Mouse (Mus musculus): ENCODE results near the gene Col4a4.

The Col4a4 gene

DNA sequence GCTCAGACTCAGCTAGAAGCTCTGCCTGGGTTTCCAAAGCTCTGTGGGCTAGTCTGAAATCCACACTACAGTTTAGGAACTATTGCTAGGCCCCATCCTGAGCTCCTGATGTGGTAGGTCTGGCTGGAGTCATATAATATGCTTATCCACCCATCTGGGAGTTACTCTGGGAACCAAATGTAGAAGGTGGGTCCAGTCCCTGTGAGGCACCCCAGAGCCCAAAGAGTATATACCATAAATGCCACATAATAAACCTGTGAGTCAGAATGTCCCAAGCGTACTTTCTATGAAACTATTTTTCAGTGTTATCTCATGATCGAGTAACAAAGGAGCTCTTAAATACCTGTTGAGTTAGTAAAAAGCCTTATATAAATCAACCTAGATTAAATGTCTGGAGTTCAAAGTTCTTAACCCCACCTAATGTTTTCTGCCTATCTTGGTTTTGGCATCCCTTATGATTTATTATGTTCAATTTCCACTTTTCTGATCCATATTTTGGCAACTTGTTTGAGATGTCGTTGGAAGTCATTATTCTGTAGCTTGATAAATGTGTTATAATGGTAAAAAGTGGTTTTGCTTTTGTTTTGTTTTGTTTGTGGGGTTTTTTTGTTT is 172.1 kb downstream of the Col4a4 start:
- DNase-seq (ENCODE audit: low read depth, low spot score) = no peak

DNA sequence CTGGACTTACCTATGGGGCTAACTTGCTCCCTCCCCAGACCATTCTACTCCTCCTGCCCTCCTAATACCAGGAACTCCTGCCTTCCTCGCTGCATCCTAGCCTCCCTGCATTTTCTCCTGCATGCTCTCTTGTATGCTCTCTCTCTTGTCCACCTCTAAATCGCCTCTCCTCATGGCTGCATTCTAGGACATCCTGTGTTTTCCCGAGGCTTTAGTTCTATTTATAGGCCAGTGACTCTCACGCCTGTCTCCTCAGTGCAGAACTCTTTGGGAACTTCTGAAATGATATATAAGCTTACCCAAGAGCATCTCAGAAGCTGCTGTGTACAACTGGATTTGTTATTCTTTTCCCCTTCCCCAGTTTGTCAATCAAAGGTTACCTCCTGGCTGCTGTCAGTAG is 174.6 kb downstream of the Col4a4 start:
- no peak for DNase-seq (ENCODE audit: low read depth, low spot score)

DNA sequence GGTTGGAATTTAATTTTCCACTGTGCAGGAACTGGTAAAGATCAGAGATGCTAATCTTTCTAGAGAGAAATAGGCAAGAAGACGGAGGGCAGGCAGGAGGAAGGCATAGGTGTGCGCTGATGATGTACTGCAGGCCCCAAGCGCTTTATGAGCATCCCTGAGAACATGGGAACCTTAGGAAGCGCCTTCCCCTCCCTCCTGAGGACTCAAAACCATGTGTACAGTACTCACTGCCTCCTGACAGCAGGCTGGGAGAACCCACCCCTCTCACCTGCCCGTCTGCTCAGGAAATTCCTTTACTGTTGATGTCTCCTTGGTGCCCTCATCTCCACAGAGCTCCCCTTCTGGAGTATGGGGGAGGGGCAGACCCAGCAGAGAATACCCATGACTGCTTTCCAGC is 175.1 kb downstream of the Col4a4 start:
- DNase-seq (ENCODE audit: low read depth, low spot score) = no peak

DNA sequence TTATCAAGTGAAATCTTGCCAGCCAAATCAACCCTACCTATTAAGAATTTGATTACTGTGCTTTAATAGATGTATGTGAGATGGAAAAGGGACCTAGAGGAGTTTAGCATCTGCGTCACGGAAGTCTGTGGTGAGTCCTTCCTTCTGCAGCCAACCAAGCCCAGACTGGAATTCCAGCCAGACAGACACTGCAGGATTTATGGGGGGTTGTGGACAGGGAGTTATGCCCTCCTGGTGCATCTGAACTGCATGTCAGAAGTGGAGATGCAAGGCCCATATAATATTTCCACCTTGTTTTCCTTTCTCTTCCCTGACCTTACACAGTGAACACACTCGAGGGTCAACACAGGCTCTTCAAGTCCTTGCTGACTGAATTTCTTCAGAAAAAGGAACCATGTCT is 176.1 kb downstream of the Col4a4 start:
- no peak for DNase-seq (ENCODE audit: low read depth, low spot score)

DNA sequence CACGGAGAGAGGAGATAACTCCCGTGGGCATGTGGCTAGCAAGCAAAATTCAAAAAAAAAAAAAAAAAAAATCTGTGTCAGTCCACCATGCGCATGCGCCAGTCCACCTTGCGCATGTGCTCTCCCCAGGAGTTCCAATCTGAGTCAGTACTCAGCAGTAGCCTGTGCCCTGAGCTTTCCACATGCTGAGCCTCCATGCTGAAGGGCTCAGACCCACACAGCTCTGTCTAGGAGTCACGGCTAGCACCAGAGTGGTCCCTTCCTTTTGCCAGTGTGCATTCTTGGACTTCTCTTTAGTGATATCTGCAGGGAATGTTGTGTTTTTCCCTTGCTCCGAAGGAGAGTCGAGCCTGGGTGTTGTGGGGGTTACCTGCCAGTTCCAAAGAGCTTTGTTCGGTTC is 177.4 kb downstream of the Col4a4 start:
- no peak for DNase-seq (ENCODE audit: low read depth, low spot score)

DNA sequence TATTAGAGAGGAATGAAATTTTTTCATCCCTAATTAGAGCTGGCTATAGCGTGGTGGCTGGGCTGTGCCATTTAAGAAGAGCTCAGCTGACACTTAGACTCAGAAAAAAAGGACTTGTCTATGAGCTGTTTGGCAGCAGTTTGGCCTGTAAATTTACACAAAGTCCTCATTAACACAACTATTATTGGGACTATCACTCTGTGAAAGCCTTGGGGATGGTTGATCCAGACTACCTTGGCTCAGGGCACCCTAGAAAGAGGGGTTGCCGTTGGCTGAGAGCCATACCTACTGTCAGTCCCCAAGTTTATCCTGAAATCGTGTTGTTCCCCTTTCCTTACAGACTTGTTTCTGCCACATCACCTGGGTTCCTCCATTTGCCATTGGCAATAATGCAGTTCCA is 178.9 kb downstream of the Col4a4 start:
- no peak for DNase-seq (ENCODE audit: low read depth, low spot score)
